Mouse (Mus musculus) Muller cell, postnatal 12 days (primary cell): Measurements from ENCODE around the gene Tprkb.
"Not testable (repeated sequence)": the region's sequence is repeated elsewhere in the genome, so short reads cannot be mapped to it uniquely, and the experiment has no call there.

Experiments used
- DNase-seq: peaks from one replicate; pipeline ENCODE4 v3.0.0-alpha.2; 2015; ENCODE audit errors: inconsistent ontology term

Tprkb gene

DNA sequence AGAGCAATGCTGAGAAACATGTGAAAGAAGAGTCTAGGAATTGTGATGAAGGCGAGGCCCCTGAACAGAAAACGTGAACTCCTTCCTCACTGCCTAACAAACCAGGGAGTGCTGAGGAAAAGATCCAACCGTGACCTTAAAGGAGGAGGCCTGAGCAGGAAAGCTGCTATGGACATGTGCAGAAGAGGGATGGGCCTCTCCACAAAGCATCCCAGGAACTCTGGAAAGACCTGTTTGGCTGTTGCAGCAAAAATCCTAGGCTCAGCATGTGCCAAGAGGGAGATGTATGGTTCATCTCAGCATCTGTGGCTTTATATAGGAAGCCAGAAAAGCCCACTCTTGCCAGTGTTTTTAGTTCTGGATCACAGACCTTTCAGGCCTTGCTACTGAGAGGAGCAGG is 61.0 kb downstream of the Tprkb start:
- DNase-seq: no peak

- DNase-seq: peak; percentile 33
These were observed 61.7 kb downstream of the Tprkb start for GRCm38 (mm10) chr6:85973336-85973735.

DNA sequence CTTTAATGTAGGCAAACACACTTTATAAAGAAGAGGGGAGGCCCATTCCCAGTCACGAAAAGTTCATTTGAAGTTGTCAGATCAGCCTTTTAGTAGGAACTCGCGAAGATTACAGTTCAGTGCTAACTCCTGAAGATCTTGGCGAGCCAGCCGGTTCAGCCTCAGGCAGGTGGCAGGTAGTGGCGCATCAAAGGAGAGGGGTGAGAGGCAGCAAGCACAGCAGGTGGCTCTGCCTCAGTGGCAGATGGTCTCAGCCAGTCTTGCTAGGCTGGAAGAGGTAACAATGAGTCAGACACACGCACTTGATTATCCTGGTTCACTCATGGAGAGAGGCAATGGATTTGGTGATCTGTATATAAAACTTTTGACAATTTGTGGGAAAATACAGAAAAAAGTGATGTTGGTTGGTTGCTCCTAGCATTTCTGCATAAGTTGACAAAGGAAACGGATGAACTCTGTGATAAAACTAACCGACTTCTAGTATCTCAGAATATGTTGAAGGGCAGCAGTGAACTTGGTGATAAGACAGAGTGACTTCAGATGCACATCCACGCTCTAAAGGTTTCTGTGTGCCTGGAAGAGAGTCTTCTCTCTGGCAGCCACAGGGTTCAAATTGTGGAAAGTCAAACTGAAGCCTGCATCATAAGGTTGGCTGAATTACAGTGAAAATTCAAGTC is 63.4 kb downstream of the Tprkb start:
- DNase-seq: no peak

GRCm38 (mm10) chr6:85975761-85976160 is 64.1 kb downstream of the Tprkb start:
- no peak for DNase-seq

- no peak for DNase-seq
These were observed 64.6 kb downstream of the Tprkb start for GRCm38 (mm10) chr6:85976242-85976641.

DNA sequence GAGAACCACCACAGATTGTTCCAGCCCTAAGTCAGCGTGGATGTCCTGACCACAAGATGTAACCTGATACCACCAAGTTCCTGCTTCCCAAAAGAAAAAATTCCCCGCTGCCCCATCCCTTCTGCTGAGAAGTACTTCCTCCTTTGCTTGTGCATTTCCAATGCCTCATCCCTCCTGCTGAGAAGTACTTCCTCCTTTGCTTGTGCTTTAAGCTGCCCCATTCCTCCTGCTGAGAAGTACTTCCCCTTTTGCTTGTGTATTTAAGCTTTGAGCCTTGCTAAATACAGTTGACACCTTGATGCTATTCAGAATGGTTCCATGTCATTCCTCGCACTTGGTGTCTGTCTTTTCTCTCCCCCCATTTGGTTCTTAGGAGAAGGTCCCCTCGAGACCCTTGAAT is 67.1 kb downstream of the Tprkb start:
- not testable (repeated sequence) for DNase-seq
